Mouse (Mus musculus) embryonic facial prominence, embryonic 12.5 days (tissue): Measurements from ENCODE around the gene 2900011O08Rik. TPM values are rescaled to one million over a fixed set of nuclear protein-coding genes. Genes with fewer than 3 reads are reported as not detected.

Experiments used
- ATAC-seq: fragments of 200-750 bp; cut with Nextera tagmentation; 2 replicates; pipeline ENCODE4 v1.8.0; 2017; ENCODE audit not compliant: insufficient number of reproducible peaks, insufficient read depth, low FRiP score, low TSS enrichment
- H3K27ac ChIP-seq: fragments of 300-500 bp; sonication (generic); 2 replicates; pipeline ENCODE4 v1.5.1; 2016; ENCODE audit warnings: mild to moderate bottlenecking
- H3K27me3 ChIP-seq: fragments of 300-500 bp; sonication (generic); 2 replicates; pipeline ENCODE4 v1.6.1; 2016; ENCODE audit warnings: mild to moderate bottlenecking, moderate library complexity
- H3K36me3 ChIP-seq: fragments of 300-500 bp; sonication (generic); 2 replicates; pipeline ENCODE4 v1.6.1; 2016; ENCODE audit warnings: mild to moderate bottlenecking
- H3K4me1 ChIP-seq: fragments of 300-500 bp; sonication (generic); 2 replicates; pipeline ENCODE4 v1.6.1; 2016
- H3K4me2 ChIP-seq: fragments of 300-500 bp; sonication (generic); replicated peaks from 2 replicates; pipeline ENCODE4 v1.6.1; 2016; ENCODE audit warnings: mild to moderate bottlenecking, moderate library complexity
- H3K4me3 ChIP-seq: fragments of 300-500 bp; sonication (generic); 2 replicates; pipeline ENCODE4 v1.5.1; 2016; ENCODE audit warnings: mild to moderate bottlenecking
- H3K9ac ChIP-seq: fragments of 300-500 bp; sonication (generic); 2 replicates; pipeline ENCODE4 v1.6.1; 2016; ENCODE audit warnings: mild to moderate bottlenecking, moderate library complexity
- H3K9me3 ChIP-seq: fragments of 300-500 bp; sonication (generic); 2 replicates; pipeline ENCODE4 v1.6.1; 2016; ENCODE audit warnings: mild to moderate bottlenecking, moderate library complexity
- WGBS: fragments of 180-500 bp; shearing (Covaris S2); methylation state at CpG from one replicate; pipeline ENCODE4 v1.1.7; 2016; 5-methylcytosine and 5-hydroxymethylcytosine counted together
- polyA plus RNA-seq: library from polyadenylated mRNA; unstranded; fragments of >200 nt; fragmentation: Nextera tagmentation; extraction: Ambion mirVana; gene quantifications from 2 replicates; pipeline ENCODE4 v1.2.1, GENCODE M21; 2016

The 2900011O08Rik gene
- polyA plus RNA-seq, 1 experiment from 2014 or later: 10.6 TPM

GRCm38 (mm10) chr16:14088249-14088648, 101.8 kb downstream of the 2900011O08Rik start:
- H3K4me1 ChIP-seq: no peaks in the 10 kb centered on the region
- 75% methylated on average over 3 of the region's 3 CpGs for WGBS

GRCm38 (mm10) chr16:14089296-14089695, 102.9 kb downstream of the 2900011O08Rik start:
- Histone ChIP-seq H3K9me3 (no peaks in the 10 kb centered on the region), H3K27ac (no peak overlapping the region), H3K4me3 (no peak overlapping the region), H3K9ac (no peak overlapping the region), H3K4me1 (no peaks in the 10 kb centered on the region), H3K27me3 (no peaks in the 10 kb centered on the region), H3K36me3 (no peaks in the 10 kb centered on the region), H3K4me2 (no peak overlapping the region)
- 88% methylated on average over 3 of the region's 3 CpGs for WGBS
- ATAC-seq: no peak

More at GRCm38 (mm10) chr16:14088249-14088648, 101.8 kb downstream of the 2900011O08Rik start:
- no peak for ATAC-seq
- H3K4me2 ChIP-seq: no peak overlapping the region
- H3K4me3 ChIP-seq: no peak overlapping the region
- no peaks in the 10 kb centered on the region for H3K27me3 ChIP-seq
- H3K9ac ChIP-seq: no peak overlapping the region
- H3K27ac ChIP-seq: no peak overlapping the region
- H3K9me3 ChIP-seq: no peaks in the 10 kb centered on the region
- H3K36me3 ChIP-seq: no peaks in the 10 kb centered on the region

GRCm38 (mm10) chr16:14091771-14092170, 105.4 kb downstream of the 2900011O08Rik start:
- no peak for ATAC-seq

GRCm38 (mm10) chr16:14105891-14106290, 119.5 kb downstream of the 2900011O08Rik start:
- peaks cover 18% of the 10 kb centered on the region for H3K36me3 ChIP-seq
- ATAC-seq: no peak
- no peaks in the 10 kb centered on the region for H3K4me1 ChIP-seq
- no peaks in the 10 kb centered on the region for H3K9me3 ChIP-seq
- no peak overlapping the region for H3K4me2 ChIP-seq
- H3K27ac ChIP-seq: no peak overlapping the region
- no peak overlapping the region for H3K9ac ChIP-seq
- no peaks in the 10 kb centered on the region for H3K27me3 ChIP-seq
- WGBS: 87% methylated on average over 6 of the region's 6 CpGs
- H3K4me3 ChIP-seq: no peak overlapping the region

More at GRCm38 (mm10) chr16:14091771-14092170, 105.4 kb downstream of the 2900011O08Rik start:
- H3K4me1 ChIP-seq: no peaks in the 10 kb centered on the region
- H3K27me3 ChIP-seq: no peaks in the 10 kb centered on the region
- H3K27ac ChIP-seq: no peak overlapping the region
- no peak overlapping the region for H3K9ac ChIP-seq
- H3K36me3 ChIP-seq: no peaks in the 10 kb centered on the region
- H3K9me3 ChIP-seq: no peaks in the 10 kb centered on the region
- H3K4me3 ChIP-seq: no peak overlapping the region
- 63% methylated on average over 2 of the region's 2 CpGs for WGBS
- H3K4me2 ChIP-seq: no peak overlapping the region

GRCm38 (mm10) chr16:14109651-14110230, 123.3 kb downstream of the 2900011O08Rik start:
- H3K4me3 ChIP-seq: no peak overlapping the region
- H3K9me3 ChIP-seq: no peaks in the 10 kb centered on the region
- no peaks in the 10 kb centered on the region for H3K27me3 ChIP-seq
- H3K27ac ChIP-seq: no peak overlapping the region
- H3K4me2 ChIP-seq: no peak overlapping the region
- no peaks in the 10 kb centered on the region for H3K4me1 ChIP-seq
- H3K36me3 ChIP-seq: peaks cover 50% of the 10 kb centered on the region
- ATAC-seq: no peak
- 70% methylated on average over 3 of the region's 3 CpGs for WGBS
- no peak overlapping the region for H3K9ac ChIP-seq

GRCm38 (mm10) chr16:14110922-14111321, 124.5 kb downstream of the 2900011O08Rik start:
- H3K4me2 ChIP-seq: no peak overlapping the region
- 75% methylated on average over 2 of the region's 2 CpGs for WGBS
- H3K9me3 ChIP-seq: no peaks in the 10 kb centered on the region
- no peaks in the 10 kb centered on the region for H3K4me1 ChIP-seq
- peaks cover 55% of the 10 kb centered on the region for H3K36me3 ChIP-seq
- no peak overlapping the region for H3K27ac ChIP-seq
- no peak for ATAC-seq
- no peak overlapping the region for H3K4me3 ChIP-seq
- H3K27me3 ChIP-seq: no peaks in the 10 kb centered on the region
- no peak overlapping the region for H3K9ac ChIP-seq

- no peak for ATAC-seq
- Histone ChIP-seq H3K4me2 (no peak overlapping the region), H3K4me3 (no peak overlapping the region), H3K4me1 (no peaks in the 10 kb centered on the region), H3K9me3 (no peaks in the 10 kb centered on the region), H3K36me3 (peaks cover 66% of the 10 kb centered on the region), H3K27me3 (no peaks in the 10 kb centered on the region), H3K27ac (no peak overlapping the region), H3K9ac (no peak overlapping the region)
- 77% methylated on average over 2 of the region's 2 CpGs for WGBS
Measured at GRCm38 (mm10) chr16:14112133-14112532, 125.7 kb downstream of the 2900011O08Rik start.

GRCm38 (mm10) chr16:14112742-14113141, 126.3 kb downstream of the 2900011O08Rik start:
- H3K36me3 ChIP-seq: peaks cover 72% of the 10 kb centered on the region
- no peak overlapping the region for H3K27ac ChIP-seq
- no peaks in the 10 kb centered on the region for H3K27me3 ChIP-seq
- H3K9me3 ChIP-seq: no peaks in the 10 kb centered on the region
- no peak for ATAC-seq
- WGBS: 97% methylated on average over 3 of the region's 3 CpGs
- H3K9ac ChIP-seq: no peak overlapping the region
- no peak overlapping the region for H3K4me3 ChIP-seq
- H3K4me1 ChIP-seq: no peaks in the 10 kb centered on the region
- H3K4me2 ChIP-seq: no peak overlapping the region

GRCm38 (mm10) chr16:14117299-14117698, 130.9 kb downstream of the 2900011O08Rik start:
- Histone ChIP-seq H3K36me3 (peaks cover 69% of the 10 kb centered on the region), H3K9ac (no peak overlapping the region), H3K4me2 (no peak overlapping the region), H3K9me3 (no peaks in the 10 kb centered on the region), H3K27me3 (no peaks in the 10 kb centered on the region), H3K27ac (no peak overlapping the region), H3K4me1 (no peaks in the 10 kb centered on the region), H3K4me3 (no peak overlapping the region)
- WGBS: 87% methylated on average over 2 of the region's 2 CpGs
- ATAC-seq: no peak

- Histone ChIP-seq H3K9ac (no peak overlapping the region), H3K36me3 (peaks cover 79% of the 10 kb centered on the region), H3K27ac (no peak overlapping the region), H3K4me2 (no peak overlapping the region), H3K27me3 (no peaks in the 10 kb centered on the region), H3K4me1 (no peaks in the 10 kb centered on the region), H3K4me3 (no peak overlapping the region), H3K9me3 (no peaks in the 10 kb centered on the region)
- no peak for ATAC-seq
- WGBS: 91% methylated on average over 5 of the region's 5 CpGs
Measured at GRCm38 (mm10) chr16:14120941-14121340, 134.5 kb downstream of the 2900011O08Rik start.

- H3K9me3 ChIP-seq: no peaks in the 10 kb centered on the region
- no peak overlapping the region for H3K9ac ChIP-seq
- H3K27me3 ChIP-seq: no peaks in the 10 kb centered on the region
- H3K36me3 ChIP-seq: peaks cover 76% of the 10 kb centered on the region
- H3K27ac ChIP-seq: no peak overlapping the region
- 93% methylated on average over 7 of the region's 7 CpGs for WGBS
- no peak overlapping the region for H3K4me3 ChIP-seq
- H3K4me2 ChIP-seq: no peak overlapping the region
- no peak for ATAC-seq
- H3K4me1 ChIP-seq: no peaks in the 10 kb centered on the region
Measured at GRCm38 (mm10) chr16:14121563-14121962, 135.2 kb downstream of the 2900011O08Rik start.

- Histone ChIP-seq H3K4me2 (no peak overlapping the region), H3K4me1 (no peaks in the 10 kb centered on the region), H3K27ac (no peak overlapping the region), H3K4me3 (no peak overlapping the region), H3K9me3 (no peaks in the 10 kb centered on the region), H3K27me3 (no peaks in the 10 kb centered on the region), H3K36me3 (peaks cover 72% of the 10 kb centered on the region), H3K9ac (no peak overlapping the region)
- no peak for ATAC-seq
Measured at GRCm38 (mm10) chr16:14122586-14122985, 136.2 kb downstream of the 2900011O08Rik start.
